Comparison of ENCODE assay signal across 8 mouse cellular contexts in genomic region chr4:129513086-129513767, GRCm38 (mm10). TPM values are rescaled to one million over a fixed set of nuclear protein-coding genes. Genes with fewer than 3 reads are reported as not detected.
A peak's percentile ranks its signal among the peaks of the same experiment; 100 is the strongest.
DNase-seq lines count a peak whose midpoint lies in the region; ATAC-seq and TF ChIP-seq lines count a peak whose summit lies in the region.

Gene Marcksl1 (plus strand): TSS chr4:129513581.

- no peaks in the 10 kb centered on the region for H3K4me1 ChIP-seq in cortical plate, adult 2 months (ENCODE audit: control insufficient read depth, insufficient read depth, low read length)
- peaks cover 12% of the 10 kb centered on the region; the same call in 1 of the 2 replicates for H3K4me1 ChIP-seq in hindbrain, postnatal 0 days (ENCODE audit: insufficient read depth, low read length)

- DNase-seq in NIH3T3 (ENCODE audit: low read depth) = peak; percentile 95
- peak; percentile 85 for DNase-seq in gastrocnemius, postnatal 10 days
- peak; percentile 95 for DNase-seq in hindbrain, postnatal 0 days (ENCODE audit: low spot score)
- peak; percentile 43 to 44 for DNase-seq in left cerebral cortex, adult 18-20 months (ENCODE audit: low spot score in 2 of 2)
- peak; percentile 95 for DNase-seq in lung, postnatal 4 days
- DNase-seq in retina, postnatal 7 days (ENCODE audit: low read depth, low spot score) = peak; percentile 83
- peak; percentile 84 for DNase-seq in urinary bladder, adult 2 months (ENCODE audit: low spot score)

- no peaks in the 10 kb centered on the region for H3K9me3 ChIP-seq in hindbrain, postnatal 0 days (ENCODE audit: low read length)

- 4% methylated on average over 47 of the region's 47 CpGs for WGBS in hindbrain, postnatal 0 days

- peak within 1 kb of the TSS; percentile 61 for H3K4me2 ChIP-seq in hindbrain, postnatal 0 days (ENCODE audit: low read depth, low read length)

- peak within 1 kb of the TSS; percentile 56 for H3K4me3 ChIP-seq in cortical plate, adult 2 months (ENCODE audit: insufficient read depth, low read length)
- peak within 1 kb of the TSS; percentile 100 for H3K4me3 ChIP-seq in hindbrain, postnatal 0 days (ENCODE audit: low read length)

- H3K27ac ChIP-seq in cortical plate, adult 2 months (ENCODE audit: insufficient read depth, low read length) = 0 out of 2 replicates have a peak within 1 kb of the TSS, but pooled peaks have one; percentile 61
- H3K27ac ChIP-seq in hindbrain, postnatal 0 days = peak within 1 kb of the TSS; percentile 98

- TF ChIP-seq CTCF in cortical plate, adult 2 months (IDR thresholded peaks at IDR 0.05; ENCODE audit: extremely low read depth, insufficient read depth, low read length) = no peak
- TF ChIP-seq CTCF in hindbrain, postnatal 0 days (IDR thresholded peaks at IDR 0.05; ENCODE audit: low read depth) = no peak

- TF ChIP-seq POLR2A in cortical plate, adult 2 months (IDR thresholded peaks at IDR 0.05; ENCODE audit: extremely low read depth, insufficient read depth, low read length) = peak; percentile 44; the same call in 1 of the 2 replicates

- H3K27me3 ChIP-seq in hindbrain, postnatal 0 days (ENCODE audit: insufficient read depth, low read length) = no peaks in the 10 kb centered on the region

- peaks cover 13% of the 10 kb centered on the region for H3K36me3 ChIP-seq in hindbrain, postnatal 0 days (ENCODE audit: insufficient read depth, low read length)

- ATAC-seq in hindbrain, postnatal 0 days = peak; percentile 87

- H3K9ac ChIP-seq in hindbrain, postnatal 0 days (replicated peaks; ENCODE audit: low read length) = peak within 1 kb of the TSS; percentile 100

RNA-seq across cellular contexts. Expression of gene Marcksl1, which starts in this region (rescaled TPM):
- 129 and 134 TPM in 2 replicates for polyA plus RNA-seq in cortical plate, adult 2 months (2012; rRNA removed)
- total RNA-seq in gastrocnemius, postnatal 10 days (2021) = 10 to 100 TPM; 24.4 to 31.8 TPM
- 1,438 and 1,538 TPM in 2 replicates for total RNA-seq in hindbrain, postnatal 0 days (2014; rRNA removed)
- polyA plus RNA-seq in hindbrain, postnatal 0 days (2015; fragmentation: Nextera tagmentation; extraction: Ambion mirVana) = 1,583 and 1,620 TPM in 2 replicates
- total RNA-seq in left cerebral cortex, adult 18-20 months (2021) = 10 to 100 TPM; 58.3 to 84.6 TPM
- polyA plus RNA-seq in urinary bladder, adult 2 months (2012; rRNA removed) = 151 and 161 TPM in 2 replicates

Comparison
In these comparisons a context has a peak if more than half of its experiments do, and no peak if none do; other contexts are left out.
1. Peak in every context shown above with its lines: DNase-seq, ATAC-seq, H3K4me3 ChIP-seq and H3K27ac ChIP-seq.
2. RNA of gene Marcksl1 (total RNA-seq): 1,438 to 1,538 TPM in hindbrain, postnatal 0 days; 58.3 to 84.6 TPM in left cerebral cortex, adult 18-20 months and 24.4 to 31.8 TPM in gastrocnemius, postnatal 10 days; every median in the first group is over 10 times any median in the second.
3. DNase-seq: peak in every context shown above with its lines; median percentile 95 in NIH3T3; 95 in hindbrain, postnatal 0 days; 95 in lung, postnatal 4 days; 85 in gastrocnemius, postnatal 10 days; 84 in urinary bladder, adult 2 months; 83 in retina, postnatal 7 days; 44 in left cerebral cortex, adult 18-20 months.